In genomic region chr6:90575261-90575715, GRCm38 (mm10) we compare ENCODE assay signal across 9 mouse cellular contexts. TPM values are rescaled to one million over a fixed set of nuclear protein-coding genes. Genes with fewer than 3 reads are reported as not detected.
DNase-seq lines count a peak whose midpoint lies in the region; ATAC-seq and TF ChIP-seq lines count a peak whose summit lies in the region.
"Had no signal": no experiment of that assay in that cellular context is flagged by ENCODE, and none has a peak within 500 bp of the region (broad histone marks: within the 10 kb centered on the region; RNA-seq: fewer than 3 reads in every experiment).

No protein-coding gene starts in this region.

- H3K4me3 ChIP-seq in lung, embryonic 14.5 days (ENCODE audit: low read depth, low read length): no peak overlapping the region
- H3K4me3 ChIP-seq: heart, embryonic 15.5 days had no signal

- H3K4me1 ChIP-seq in lung, embryonic 14.5 days (ENCODE audit: insufficient read depth): no peaks in the 10 kb centered on the region

- H3K27me3 ChIP-seq in lung, embryonic 14.5 days (ENCODE audit: insufficient read depth, low read length): no peaks in the 10 kb centered on the region
- H3K27me3 ChIP-seq: heart, embryonic 15.5 days had no signal

- H3K36me3 ChIP-seq in lung, embryonic 14.5 days (ENCODE audit: insufficient read depth): no peaks in the 10 kb centered on the region
- H3K36me3 ChIP-seq: heart, embryonic 15.5 days had no signal

- DNase-seq in MEL-GATA-1-ER (ENCODE audit: extremely low read depth, low read depth): peak; percentile 35
- peak; percentile 82 to 87 for DNase-seq in cerebellum, adult 18-20 months
- peak; percentile 78 for DNase-seq in forelimb bud, embryonic 11.5 days (ENCODE audit: low read depth, low spot score)
- peak; percentile 87 for DNase-seq in heart, postnatal 4 days
- DNase-seq in layer of hippocampus, adult 11-12 months (ENCODE audit: low spot score): peak; percentile 80
- peak; percentile 93 for DNase-seq in lung, embryonic 14.5 days
- peak; percentile 72 for DNase-seq in ovary, postnatal 14 days (ENCODE audit: low spot score)
- peak; percentile 63 for DNase-seq in thymus, postnatal 25 days

- no peaks in the 10 kb centered on the region for H3K9me3 ChIP-seq in lung, embryonic 14.5 days (ENCODE audit: low read depth, low read length)
- H3K9me3 ChIP-seq: heart, embryonic 15.5 days had no signal

- no peak overlapping the region for H3K27ac ChIP-seq in lung, embryonic 14.5 days (ENCODE audit: low read depth)
- H3K27ac ChIP-seq: heart, embryonic 15.5 days had no signal

- TF ChIP-seq CTCF in lung, embryonic 14.5 days (IDR thresholded peaks at IDR 0.05; ENCODE audit: low read depth): peak; percentile 88

- no peak overlapping the region for H3K9ac ChIP-seq in lung, embryonic 14.5 days
- H3K9ac ChIP-seq: heart, embryonic 15.5 days had no signal

- peak; percentile 56; the same call in 1 of the 2 replicates for ATAC-seq in lung, embryonic 14.5 days (ENCODE audit: insufficient read depth)

- WGBS in lung, embryonic 14.5 days: 44% methylated on average over 3 of the region's 3 CpGs

- H3K4me2 ChIP-seq in lung, embryonic 14.5 days: no peak overlapping the region
- H3K4me2 ChIP-seq: heart, embryonic 15.5 days had no signal

RNA-seq across cellular contexts. Expression of gene Slc41a3, which starts 29.2 kb away (rescaled TPM):
- 10 to 100 TPM; 19.4 to 19.8 TPM for total RNA-seq in heart, postnatal 4 days (2021)
- 4.7 and 5.4 TPM in 2 replicates for polyA plus RNA-seq in lung, embryonic 14.5 days (2014; fragmentation: Nextera tagmentation; extraction: Ambion mirVana)

Comparison
In these comparisons a context has a peak if more than half of its experiments do, and no peak if none do; other contexts are left out.
1. DNase-seq: peak in every context shown above with its lines; median percentile 93 in lung, embryonic 14.5 days; 87 in heart, postnatal 4 days; 84 in cerebellum, adult 18-20 months; 80 in layer of hippocampus, adult 11-12 months; 78 in forelimb bud, embryonic 11.5 days; 72 in ovary, postnatal 14 days; 63 in thymus, postnatal 25 days; 35 in MEL-GATA-1-ER.